Mouse (Mus musculus) embryonic facial prominence, embryonic 12.5 days (tissue): Measurements from ENCODE around the gene Adora1. TPM values are rescaled to one million over a fixed set of nuclear protein-coding genes. Genes with fewer than 3 reads are reported as not detected.

Experiments
- ATAC-seq: fragments of 200-750 bp; cut with Nextera tagmentation; 2 replicates; pipeline ENCODE4 v1.8.0; 2017; ENCODE audit not compliant: insufficient number of reproducible peaks, insufficient read depth, low FRiP score, low TSS enrichment
- H3K27ac ChIP-seq: fragments of 300-500 bp; sonication (generic); 2 replicates; pipeline ENCODE4 v1.5.1; 2016; ENCODE audit warnings: mild to moderate bottlenecking
- H3K27me3 ChIP-seq: fragments of 300-500 bp; sonication (generic); 2 replicates; pipeline ENCODE4 v1.6.1; 2016; ENCODE audit warnings: mild to moderate bottlenecking, moderate library complexity
- H3K36me3 ChIP-seq: fragments of 300-500 bp; sonication (generic); 2 replicates; pipeline ENCODE4 v1.6.1; 2016; ENCODE audit warnings: mild to moderate bottlenecking
- H3K4me1 ChIP-seq: fragments of 300-500 bp; sonication (generic); 2 replicates; pipeline ENCODE4 v1.6.1; 2016
- H3K4me2 ChIP-seq: fragments of 300-500 bp; sonication (generic); replicated peaks from 2 replicates; pipeline ENCODE4 v1.6.1; 2016; ENCODE audit warnings: mild to moderate bottlenecking, moderate library complexity
- H3K4me3 ChIP-seq: fragments of 300-500 bp; sonication (generic); 2 replicates; pipeline ENCODE4 v1.5.1; 2016; ENCODE audit warnings: mild to moderate bottlenecking
- H3K9ac ChIP-seq: fragments of 300-500 bp; sonication (generic); 2 replicates; pipeline ENCODE4 v1.6.1; 2016; ENCODE audit warnings: mild to moderate bottlenecking, moderate library complexity
- H3K9me3 ChIP-seq: fragments of 300-500 bp; sonication (generic); 2 replicates; pipeline ENCODE4 v1.6.1; 2016; ENCODE audit warnings: mild to moderate bottlenecking, moderate library complexity
- WGBS: fragments of 180-500 bp; shearing (Covaris S2); methylation state at CpG from one replicate; pipeline ENCODE4 v1.1.7; 2016; 5-methylcytosine and 5-hydroxymethylcytosine counted together
- polyA plus RNA-seq: library from polyadenylated mRNA; unstranded; fragments of >200 nt; fragmentation: Nextera tagmentation; extraction: Ambion mirVana; gene quantifications from 2 replicates; pipeline ENCODE4 v1.2.1, GENCODE M21; 2016

Adora1 gene
- polyA plus RNA-seq, 1 experiment from 2014 or later = 2.1 TPM

DNA sequence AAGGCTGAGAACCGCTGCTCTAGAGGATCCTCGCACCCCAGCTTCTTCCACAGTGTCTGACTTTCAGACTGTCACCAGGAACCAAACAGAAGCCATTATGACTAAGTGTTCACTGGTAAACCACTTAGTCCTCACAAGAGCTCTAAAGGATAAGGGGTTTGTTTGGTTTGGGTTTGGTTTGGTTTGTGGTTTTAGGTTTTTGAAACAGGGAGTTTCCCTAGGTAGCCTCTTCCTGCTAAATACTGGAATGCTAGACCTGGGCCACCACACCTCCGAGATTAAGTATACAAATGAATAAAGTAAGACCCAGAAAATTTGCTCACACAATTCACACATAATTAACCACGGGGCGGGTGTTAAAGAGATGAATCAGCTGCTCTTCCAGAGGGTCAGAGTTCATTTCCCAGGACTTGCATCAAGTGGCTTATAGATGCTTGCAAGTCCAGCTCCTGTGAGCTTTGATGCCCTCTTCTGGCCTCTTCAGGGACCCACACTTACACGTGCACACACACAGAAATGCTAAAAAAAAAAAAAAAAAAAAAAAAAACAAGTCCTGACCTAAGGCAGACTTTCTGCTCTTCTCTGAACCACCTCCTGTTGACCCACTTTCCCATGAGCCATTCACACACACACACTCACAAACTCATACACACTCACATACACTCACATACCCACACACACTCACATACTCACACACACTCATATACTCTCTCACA lies 72.6 kb downstream of the Adora1 start:
- Histone ChIP-seq H3K4me2 (no peak overlapping the region), H3K27ac (no peak overlapping the region), H3K36me3 (no peaks in the 10 kb centered on the region), H3K9me3 (no peaks in the 10 kb centered on the region), H3K9ac (no peak overlapping the region), H3K4me3 (no peak overlapping the region), H3K4me1 (peaks cover 4% of the 10 kb centered on the region; the same call in 1 of the 2 replicates), H3K27me3 (no peaks in the 10 kb centered on the region)
- 75% methylated on average over 6 of the region's 6 CpGs for WGBS
- no peak for ATAC-seq

DNA sequence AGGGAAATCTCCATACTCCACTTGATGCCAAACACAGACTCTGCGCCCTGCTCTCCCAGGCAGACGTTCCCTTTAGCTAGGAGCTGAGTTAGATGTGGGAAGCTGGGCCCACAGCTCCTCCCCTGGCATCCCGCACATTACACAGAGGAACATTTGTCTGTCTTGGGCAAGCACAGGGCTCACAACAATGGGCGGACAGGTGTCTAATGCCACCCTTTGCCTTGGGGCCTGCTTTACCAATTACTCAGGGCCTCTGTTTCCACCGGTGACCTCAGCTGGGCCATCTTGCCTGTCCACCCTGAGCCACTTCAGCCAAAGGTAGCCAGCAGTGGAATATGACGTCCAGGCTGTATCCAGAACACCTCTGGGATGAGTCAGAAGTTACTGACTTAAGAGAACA lies 73.8 kb downstream of the Adora1 start:
- no peak overlapping the region for H3K27ac ChIP-seq
- H3K4me2 ChIP-seq = no peak overlapping the region
- no peak overlapping the region for H3K4me3 ChIP-seq
- no peak overlapping the region for H3K9ac ChIP-seq
- WGBS = 72% methylated on average over 6 of the region's 6 CpGs
- no peaks in the 10 kb centered on the region for H3K36me3 ChIP-seq
- peaks cover 4% of the 10 kb centered on the region; the same call in 1 of the 2 replicates for H3K4me1 ChIP-seq
- H3K9me3 ChIP-seq = no peaks in the 10 kb centered on the region
- no peak for ATAC-seq
- H3K27me3 ChIP-seq = no peaks in the 10 kb centered on the region

GRCm38 (mm10) chr1:134160404-134160803 lies 74.8 kb downstream of the Adora1 start:
- Histone ChIP-seq H3K27ac (no peak overlapping the region), H3K4me1 (peaks cover 4% of the 10 kb centered on the region; the same call in 1 of the 2 replicates), H3K27me3 (no peaks in the 10 kb centered on the region), H3K4me3 (no peak overlapping the region), H3K36me3 (no peaks in the 10 kb centered on the region), H3K4me2 (no peak overlapping the region), H3K9me3 (no peaks in the 10 kb centered on the region), H3K9ac (no peak overlapping the region)
- ATAC-seq = no peak
- WGBS = 86% methylated on average over 3 of the region's 3 CpGs

DNA sequence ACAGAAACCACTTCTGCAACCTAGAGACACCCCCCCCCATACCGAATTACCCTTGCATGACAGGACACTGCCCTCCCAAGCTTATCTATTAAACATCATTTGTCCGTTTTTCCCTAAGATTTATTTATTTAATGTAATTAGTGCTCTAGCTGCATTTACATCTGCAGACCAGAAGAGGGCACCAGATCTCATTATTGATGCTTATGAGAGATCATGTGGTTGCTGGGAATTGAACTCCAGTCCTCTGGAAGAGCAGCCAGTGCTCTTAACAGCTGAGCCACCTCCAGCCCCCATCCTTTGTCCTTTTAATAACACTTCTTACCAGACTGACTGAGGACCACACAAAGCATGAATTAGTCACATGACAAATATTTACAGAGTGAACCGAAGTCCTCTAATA lies 80.6 kb downstream of the Adora1 start:
- Histone ChIP-seq H3K9ac (no peak overlapping the region), H3K36me3 (no peaks in the 10 kb centered on the region), H3K27ac (no peak overlapping the region), H3K9me3 (no peaks in the 10 kb centered on the region), H3K4me2 (no peak overlapping the region), H3K27me3 (no peaks in the 10 kb centered on the region), H3K4me3 (no peak overlapping the region), H3K4me1 (no peaks in the 10 kb centered on the region)
- WGBS = 59% methylated on average over 3 of the region's 3 CpGs
- no peak for ATAC-seq

DNA sequence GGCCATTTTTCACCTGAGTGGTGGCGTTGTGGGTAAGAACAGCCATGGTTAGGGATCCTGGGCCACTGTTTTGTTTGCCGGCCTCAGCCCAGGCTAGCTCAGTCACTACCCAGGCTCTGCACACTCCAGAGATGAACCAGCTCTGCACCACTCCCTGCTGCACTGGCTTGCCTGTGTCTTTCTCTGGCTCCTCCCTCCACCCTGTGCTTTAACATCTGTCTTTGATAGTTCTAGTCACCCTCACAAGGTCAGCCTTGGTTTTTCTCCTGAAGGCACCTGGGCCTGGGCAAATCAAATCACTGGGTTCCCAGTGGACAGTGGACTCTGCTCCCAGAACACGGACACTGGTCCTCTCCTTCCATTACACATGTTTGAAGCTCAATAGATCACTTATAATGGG lies 81.1 kb downstream of the Adora1 start:
- WGBS = 77% methylated on average over 3 of the region's 3 CpGs

DNA sequence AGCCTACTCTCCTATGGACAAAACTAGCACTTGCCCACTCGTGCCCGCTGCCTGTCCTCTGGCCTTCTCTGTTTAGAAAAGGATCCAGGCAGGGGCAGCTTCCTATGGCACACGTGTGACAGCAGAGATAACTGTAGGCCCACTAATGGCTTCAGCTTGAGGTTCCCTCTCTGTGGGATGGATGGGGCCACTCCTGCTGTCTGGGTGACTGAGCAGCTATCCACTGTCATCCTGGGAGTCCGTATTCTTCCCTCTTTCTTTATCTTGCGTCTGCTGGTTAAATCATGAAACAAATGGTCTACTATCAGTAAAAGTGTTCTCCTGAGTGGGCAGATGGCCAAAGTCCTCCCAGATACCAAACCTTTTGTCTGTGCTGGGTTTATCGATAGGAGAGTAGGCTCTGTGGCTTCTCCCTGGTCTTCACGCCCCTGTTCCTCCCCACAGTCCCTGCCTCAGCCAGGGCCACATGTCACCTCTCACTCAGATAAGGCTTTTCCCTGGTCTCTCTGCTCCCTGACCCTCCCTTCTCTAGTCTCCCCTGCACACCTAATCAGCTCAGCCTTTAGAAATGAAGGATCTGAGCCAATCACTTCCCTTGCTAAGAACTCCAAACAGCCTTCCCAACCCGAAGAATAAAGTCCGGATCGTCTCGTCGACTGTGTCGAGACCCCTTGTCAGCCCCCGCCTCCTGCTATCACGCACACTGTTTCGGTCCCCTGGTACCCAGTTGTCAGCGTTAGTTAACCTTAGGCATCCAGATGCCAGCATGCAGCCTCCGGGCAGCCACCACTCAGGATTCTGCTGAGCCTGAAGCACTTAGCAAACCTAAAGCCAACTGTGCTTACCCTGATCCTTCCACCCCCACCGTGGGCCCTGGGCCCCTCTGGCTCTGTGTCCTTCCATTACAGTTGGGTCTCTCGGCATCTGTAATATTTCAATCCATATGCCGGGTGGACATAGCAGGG lies 82.3 kb downstream of the Adora1 start:
- Histone ChIP-seq H3K27ac (no peak overlapping the region), H3K27me3 (no peaks in the 10 kb centered on the region), H3K9me3 (no peaks in the 10 kb centered on the region), H3K4me2 (no peak overlapping the region), H3K9ac (no peak overlapping the region), H3K4me3 (no peak overlapping the region), H3K36me3 (no peaks in the 10 kb centered on the region), H3K4me1 (no peaks in the 10 kb centered on the region)
- ATAC-seq = no peak
- WGBS = 76% methylated on average over 21 of the region's 21 CpGs

More for the DNA sequence above, 81.1 kb downstream of the Adora1 start:
- Histone ChIP-seq H3K9ac (no peak overlapping the region), H3K9me3 (no peaks in the 10 kb centered on the region), H3K4me1 (no peaks in the 10 kb centered on the region), H3K36me3 (no peaks in the 10 kb centered on the region), H3K27me3 (no peaks in the 10 kb centered on the region), H3K4me2 (no peak overlapping the region), H3K27ac (no peak overlapping the region), H3K4me3 (no peak overlapping the region)
- ATAC-seq = no peak

DNA sequence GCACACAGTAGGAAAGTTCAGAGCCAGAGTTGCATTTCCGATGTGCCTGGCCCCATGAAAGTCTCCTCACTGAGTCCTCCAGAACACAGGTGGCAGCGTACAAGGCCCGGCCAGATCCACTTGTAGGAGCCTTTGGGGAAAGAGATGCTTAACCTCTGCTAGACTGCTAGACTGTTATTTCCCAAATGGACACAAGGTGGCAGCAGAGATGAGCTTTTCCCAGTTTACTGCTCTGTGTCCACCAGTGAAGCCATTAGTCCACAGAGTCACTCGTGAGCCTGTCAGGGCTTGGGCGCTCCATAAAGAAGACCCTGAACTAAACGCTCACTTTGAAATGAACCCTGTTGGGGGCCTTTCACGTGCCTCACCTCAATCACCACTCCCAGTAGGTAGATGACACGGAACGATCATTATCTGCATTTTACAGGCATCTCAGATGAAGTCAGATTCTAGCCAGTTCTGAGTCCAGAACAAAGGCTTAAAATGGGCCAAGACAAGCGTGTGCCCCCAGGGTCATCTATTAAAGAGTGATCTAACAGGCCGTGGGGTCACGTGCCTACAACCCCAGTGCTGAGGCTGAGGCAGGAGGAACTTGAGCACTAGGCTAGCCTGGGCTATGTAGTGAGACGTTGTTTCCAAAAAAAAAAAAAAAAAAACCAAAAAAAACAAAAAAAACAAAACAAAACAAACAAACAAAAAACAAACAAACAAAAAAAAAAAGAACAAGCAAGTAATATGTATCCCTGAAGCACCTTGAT lies 83.4 kb downstream of the Adora1 start:
- Histone ChIP-seq H3K36me3 (no peaks in the 10 kb centered on the region), H3K4me1 (no peaks in the 10 kb centered on the region), H3K4me3 (no peak overlapping the region), H3K27ac (no peak overlapping the region), H3K27me3 (no peaks in the 10 kb centered on the region), H3K9ac (no peak overlapping the region), H3K9me3 (no peaks in the 10 kb centered on the region), H3K4me2 (no peak overlapping the region)
- ATAC-seq = no peak
- 33% methylated on average over 13 of the region's 13 CpGs for WGBS

DNA sequence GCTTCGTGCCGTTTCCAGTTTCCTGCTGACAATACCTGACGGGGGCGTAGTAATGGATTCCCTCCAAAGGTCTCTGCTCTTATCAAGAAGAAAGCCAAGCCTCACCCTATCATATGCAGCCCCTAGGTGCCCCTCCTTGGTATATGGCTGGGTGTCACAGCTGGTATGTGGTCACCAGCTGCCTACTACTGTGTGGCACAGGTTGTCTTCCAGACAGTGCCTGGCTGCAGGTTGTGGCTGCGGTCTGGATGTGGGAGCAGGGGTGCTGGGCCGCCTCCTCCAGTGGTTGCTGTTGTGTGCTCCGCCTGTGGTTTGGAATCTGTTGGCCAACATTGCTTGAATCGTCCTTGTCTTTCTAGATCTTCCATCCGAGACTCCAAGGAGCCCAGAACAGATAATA lies 84.5 kb downstream of the Adora1 start:
- Histone ChIP-seq H3K4me3 (no peak overlapping the region), H3K27me3 (no peaks in the 10 kb centered on the region), H3K27ac (no peak overlapping the region), H3K4me1 (no peaks in the 10 kb centered on the region), H3K9me3 (no peaks in the 10 kb centered on the region), H3K4me2 (no peak overlapping the region), H3K9ac (no peak overlapping the region), H3K36me3 (no peaks in the 10 kb centered on the region)
- ATAC-seq = no peak
- 92% methylated on average over 9 of the region's 9 CpGs for WGBS

- no peak overlapping the region for H3K27ac ChIP-seq
- H3K9ac ChIP-seq = no peak overlapping the region
- H3K9me3 ChIP-seq = no peaks in the 10 kb centered on the region
- no peak overlapping the region for H3K4me3 ChIP-seq
- no peak for ATAC-seq
- H3K27me3 ChIP-seq = no peaks in the 10 kb centered on the region
- no peaks in the 10 kb centered on the region for H3K4me1 ChIP-seq
- no peak overlapping the region for H3K4me2 ChIP-seq
- 57% methylated on average over 8 of the region's 8 CpGs for WGBS
- H3K36me3 ChIP-seq = no peaks in the 10 kb centered on the region
Measured at GRCm38 (mm10) chr1:134150076-134150475, 85.2 kb downstream of the Adora1 start.
